Mouse (Mus musculus) neural tube, embryonic 15.5 days (tissue): ENCODE data around the gene Tbc1d9. TPM values are rescaled to one million over a fixed set of nuclear protein-coding genes. Genes with fewer than 3 reads are reported as not detected.

Source experiments
- ATAC-seq: fragments of 200-750 bp; cut with Nextera tagmentation; 2 replicates; pipeline ENCODE4 v1.8.0; 2017; ENCODE audit warnings: mild to moderate bottlenecking, moderate TSS enrichment, moderate library complexity; ENCODE audit not compliant: low FRiP score
- H3K27ac ChIP-seq: fragments of 300-500 bp; sonication (generic); replicated peaks from 2 replicates; pipeline ENCODE4 v1.5.1; 2015; ENCODE audit warnings: mild to moderate bottlenecking, inconsistent platforms
- H3K27me3 ChIP-seq: fragments of 300-500 bp; sonication (generic); replicated peaks from 2 replicates; pipeline ENCODE4 v1.6.1; 2015; ENCODE audit warnings: inconsistent platforms
- H3K36me3 ChIP-seq: fragments of 300-500 bp; sonication (generic); 2 replicates; pipeline ENCODE4 v1.6.1; 2015; ENCODE audit warnings: inconsistent platforms
- H3K4me1 ChIP-seq: fragments of 300-500 bp; sonication (generic); 2 replicates; pipeline ENCODE4 v1.6.1; 2015; ENCODE audit warnings: inconsistent platforms
- H3K4me2 ChIP-seq: fragments of 300-500 bp; sonication (generic); 2 replicates; pipeline ENCODE4 v1.6.1; 2015; ENCODE audit warnings: inconsistent platforms, mild to moderate bottlenecking, moderate library complexity
- H3K4me3 ChIP-seq: fragments of 300-500 bp; sonication (generic); replicated peaks from 2 replicates; pipeline ENCODE4 v1.5.1; 2015; ENCODE audit warnings: mild to moderate bottlenecking, inconsistent platforms
- H3K9ac ChIP-seq: fragments of 300-500 bp; sonication (generic); replicated peaks from 2 replicates; pipeline ENCODE4 v1.6.1; 2015; ENCODE audit warnings: mild to moderate bottlenecking, inconsistent platforms
- H3K9me3 ChIP-seq: fragments of 300-500 bp; sonication (generic); replicated peaks from 2 replicates; pipeline ENCODE4 v1.6.1; 2016; ENCODE audit warnings: inconsistent platforms
- WGBS: fragments of 180-500 bp; shearing (Covaris S2); methylation state at CpG from one replicate; pipeline ENCODE4 v1.1.7; 2015; ENCODE audit warnings: mixed read lengths; 5-methylcytosine and 5-hydroxymethylcytosine counted together
- polyA plus RNA-seq: library from polyadenylated mRNA; unstranded; fragments of >200 nt; fragmentation: Nextera tagmentation; extraction: Ambion mirVana; gene quantifications from 2 replicates; pipeline ENCODE4 v1.2.1, GENCODE M21; 2015

The Tbc1d9 gene
- polyA plus RNA-seq, 1 experiment from 2014 or later, result 14.4 TPM

- H3K27ac ChIP-seq, result no peak overlapping the region
- no peak for ATAC-seq
- H3K36me3 ChIP-seq, result no peaks in the 10 kb centered on the region
- H3K4me3 ChIP-seq, result no peak overlapping the region
- no peaks in the 10 kb centered on the region for H3K9me3 ChIP-seq
- H3K27me3 ChIP-seq, result no peaks in the 10 kb centered on the region
- peaks cover 32% of the 10 kb centered on the region for H3K4me1 ChIP-seq
- no peak overlapping the region for H3K4me2 ChIP-seq
- 74% methylated on average over 6 of the region's 6 CpGs for WGBS
- no peak overlapping the region for H3K9ac ChIP-seq
Measured at GRCm38 (mm10) chr8:83181851-83182482, 16.8 kb downstream of the Tbc1d9 start.

- Histone ChIP-seq H3K4me1 (peaks cover 32% of the 10 kb centered on the region), H3K4me3 (no peak overlapping the region), H3K9me3 (no peaks in the 10 kb centered on the region), H3K27me3 (no peaks in the 10 kb centered on the region), H3K36me3 (no peaks in the 10 kb centered on the region), H3K9ac (no peak overlapping the region), H3K4me2 (no peak overlapping the region), H3K27ac (no peak overlapping the region)
- no peak for ATAC-seq
- WGBS, result 39% methylated on average over 5 of the region's 5 CpGs
Measured at GRCm38 (mm10) chr8:83182784-83183183, 17.6 kb downstream of the Tbc1d9 start.

GRCm38 (mm10) chr8:83186376-83186775, 21.2 kb downstream of the Tbc1d9 start:
- peaks cover 25% of the 10 kb centered on the region for H3K4me1 ChIP-seq
- H3K36me3 ChIP-seq, result no peaks in the 10 kb centered on the region

GRCm38 (mm10) chr8:83187363-83187962, 22.3 kb downstream of the Tbc1d9 start:
- WGBS, result 59% methylated on average over 10 of the region's 10 CpGs
- no peak overlapping the region for H3K4me3 ChIP-seq
- no peak overlapping the region for H3K9ac ChIP-seq
- H3K4me2 ChIP-seq, result no peak overlapping the region
- H3K9me3 ChIP-seq, result no peaks in the 10 kb centered on the region
- ATAC-seq, result peak; percentile 45
- no peaks in the 10 kb centered on the region for H3K36me3 ChIP-seq
- no peaks in the 10 kb centered on the region for H3K27me3 ChIP-seq
- peaks cover 17% of the 10 kb centered on the region; the same call in 1 of the 2 replicates for H3K4me1 ChIP-seq
- H3K27ac ChIP-seq, result 0 out of 2 replicates have a peak overlapping the region, but pooled peaks have one; percentile 34

More at GRCm38 (mm10) chr8:83186376-83186775, 21.2 kb downstream of the Tbc1d9 start:
- ATAC-seq, result no peak
- H3K9ac ChIP-seq, result no peak overlapping the region
- H3K27me3 ChIP-seq, result no peaks in the 10 kb centered on the region
- H3K4me2 ChIP-seq, result no peak overlapping the region
- WGBS, result 45% methylated on average over 6 of the region's 6 CpGs
- no peak overlapping the region for H3K4me3 ChIP-seq
- no peak overlapping the region for H3K27ac ChIP-seq
- H3K9me3 ChIP-seq, result no peaks in the 10 kb centered on the region

DNA sequence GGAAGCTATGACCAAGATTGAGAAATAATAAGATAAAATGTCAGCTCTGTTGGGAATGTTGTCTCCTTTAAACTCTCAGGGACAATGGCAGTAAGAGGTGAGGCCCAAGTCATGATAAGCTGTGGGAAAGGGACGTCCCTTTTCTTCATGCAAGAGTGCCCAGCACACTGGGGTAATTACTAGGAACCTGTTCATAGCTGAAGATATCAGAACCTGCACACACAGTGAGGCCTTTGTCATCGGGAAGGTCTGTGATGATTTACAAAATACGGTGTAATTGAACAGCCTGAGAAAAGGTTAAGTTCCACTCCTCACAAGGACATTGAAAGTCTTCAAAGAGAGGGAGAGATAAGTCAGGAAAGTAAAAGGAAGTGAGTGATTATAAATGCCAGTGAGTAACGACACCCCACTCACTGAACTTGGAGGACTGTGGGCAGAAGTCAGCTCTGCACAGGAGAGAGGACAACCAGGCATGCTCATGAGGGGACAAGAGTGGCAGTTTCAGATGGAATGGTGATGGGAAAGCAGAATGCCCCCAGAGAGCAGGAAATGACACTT, 24.5 kb downstream of the Tbc1d9 start:
- Histone ChIP-seq H3K4me2 (no peak overlapping the region), H3K9ac (no peak overlapping the region), H3K27me3 (no peaks in the 10 kb centered on the region), H3K4me1 (peaks cover 7% of the 10 kb centered on the region; the same call in 1 of the 2 replicates), H3K36me3 (no peaks in the 10 kb centered on the region), H3K27ac (no peak overlapping the region), H3K9me3 (no peaks in the 10 kb centered on the region), H3K4me3 (no peak overlapping the region)
- WGBS, result 82% methylated on average over 4 of the region's 4 CpGs
- no peak for ATAC-seq

DNA sequence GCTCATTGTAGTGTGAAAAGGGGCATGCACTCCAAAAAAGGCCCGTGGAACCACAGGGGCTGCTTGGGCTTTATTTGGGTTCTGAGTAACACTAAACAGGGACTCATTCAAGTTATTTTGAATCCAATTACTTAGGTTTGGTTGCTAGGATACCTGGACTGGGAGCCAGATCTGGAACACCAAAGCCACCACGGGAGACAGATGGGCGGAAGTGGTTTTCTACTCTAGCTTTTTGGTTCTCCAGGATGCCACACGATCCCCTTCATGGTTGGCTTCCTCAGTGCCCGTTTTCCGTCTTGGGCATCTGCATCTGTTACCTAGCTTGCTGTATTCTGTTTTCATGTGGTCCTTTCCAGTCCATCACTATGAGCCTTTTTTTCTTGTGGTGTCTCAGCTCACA, 30.9 kb downstream of the Tbc1d9 start:
- Histone ChIP-seq H3K4me2 (no peak overlapping the region), H3K9me3 (no peaks in the 10 kb centered on the region), H3K4me1 (peaks cover 26% of the 10 kb centered on the region), H3K9ac (no peak overlapping the region), H3K27ac (no peak overlapping the region; the same call in 1 of the 2 replicates), H3K27me3 (no peaks in the 10 kb centered on the region), H3K4me3 (no peak overlapping the region), H3K36me3 (no peaks in the 10 kb centered on the region)
- no peak for ATAC-seq
- WGBS, result 55% methylated on average over 6 of the region's 6 CpGs

- no peak for ATAC-seq
- H3K4me1 ChIP-seq, result peaks cover 32% of the 10 kb centered on the region
- 53% methylated on average over 8 of the region's 8 CpGs for WGBS
Measured at GRCm38 (mm10) chr8:83199715-83200114, 34.6 kb downstream of the Tbc1d9 start.

GRCm38 (mm10) chr8:83200191-83201177, 35.3 kb downstream of the Tbc1d9 start:
- no peak for ATAC-seq
- H3K27me3 ChIP-seq, result no peaks in the 10 kb centered on the region
- no peaks in the 10 kb centered on the region for H3K36me3 ChIP-seq
- H3K27ac ChIP-seq, result 0 out of 2 replicates have a peak overlapping the region, but pooled peaks have one; percentile 23
- no peak overlapping the region for H3K9ac ChIP-seq
- 75% methylated on average over 16 of the region's 16 CpGs for WGBS
- H3K4me2 ChIP-seq, result no peak overlapping the region
- H3K4me1 ChIP-seq, result peaks cover 32% of the 10 kb centered on the region
- H3K9me3 ChIP-seq, result no peaks in the 10 kb centered on the region
- H3K4me3 ChIP-seq, result no peak overlapping the region

More at GRCm38 (mm10) chr8:83199715-83200114, 34.6 kb downstream of the Tbc1d9 start:
- Histone ChIP-seq H3K27me3 (no peaks in the 10 kb centered on the region), H3K4me2 (no peak overlapping the region), H3K9me3 (no peaks in the 10 kb centered on the region), H3K9ac (no peak overlapping the region), H3K4me3 (no peak overlapping the region), H3K27ac (no peak overlapping the region), H3K36me3 (no peaks in the 10 kb centered on the region)

DNA sequence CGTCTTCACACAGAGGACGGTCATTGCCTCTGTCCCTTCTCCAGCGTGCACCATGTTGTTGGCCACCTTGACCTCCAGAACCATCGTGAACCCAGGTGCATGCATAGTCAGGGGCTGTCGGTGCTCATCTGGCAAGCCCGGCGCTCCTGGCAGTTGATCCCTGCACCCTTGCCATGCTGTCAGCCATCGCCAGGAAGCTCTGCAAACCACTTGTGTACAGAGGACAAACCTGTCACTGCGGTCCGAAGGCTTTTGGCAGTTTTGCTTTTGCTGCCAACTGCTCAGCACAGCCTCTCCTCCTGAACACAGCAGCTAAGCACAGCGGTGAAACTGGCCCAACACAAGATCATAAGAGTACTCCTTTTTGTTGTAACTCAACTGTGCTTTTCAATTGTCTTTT, 37.8 kb downstream of the Tbc1d9 start:
- Histone ChIP-seq H3K4me1 (peaks cover 23% of the 10 kb centered on the region), H3K4me2 (no peak overlapping the region), H3K27ac (no peak overlapping the region), H3K27me3 (no peaks in the 10 kb centered on the region), H3K9ac (no peak overlapping the region), H3K36me3 (no peaks in the 10 kb centered on the region), H3K9me3 (no peaks in the 10 kb centered on the region), H3K4me3 (no peak overlapping the region)
- no peak for ATAC-seq
- 92% methylated on average over 11 of the region's 11 CpGs for WGBS

DNA sequence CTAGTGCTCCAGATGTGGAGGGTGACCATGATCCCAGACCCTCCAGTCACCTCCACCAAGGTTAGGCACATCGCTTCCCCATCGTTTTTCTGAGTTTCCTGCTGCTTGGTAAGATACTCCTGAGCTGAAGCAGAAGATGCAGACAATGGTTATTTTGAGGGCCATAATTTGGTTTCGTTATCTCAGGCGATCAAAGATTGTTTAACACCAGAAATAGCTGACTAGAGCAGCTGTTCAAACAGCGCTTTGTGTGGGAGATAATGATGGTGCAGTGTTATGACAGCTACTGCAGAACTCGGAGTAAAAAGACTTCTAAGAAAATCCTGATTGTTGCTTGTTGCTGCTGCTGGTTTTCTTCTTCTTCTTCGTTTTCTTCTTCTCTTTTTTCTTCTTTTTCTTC, 40.8 kb downstream of the Tbc1d9 start:
- H3K27ac ChIP-seq, result no peak overlapping the region
- no peak overlapping the region for H3K9ac ChIP-seq
- H3K4me1 ChIP-seq, result peaks cover 7% of the 10 kb centered on the region
- no peak overlapping the region for H3K4me2 ChIP-seq
- H3K4me3 ChIP-seq, result no peak overlapping the region
- no peak for ATAC-seq
- H3K9me3 ChIP-seq, result no peaks in the 10 kb centered on the region
- H3K36me3 ChIP-seq, result no peaks in the 10 kb centered on the region; the same call in 1 of the 2 replicates
- no peaks in the 10 kb centered on the region for H3K27me3 ChIP-seq
- WGBS, result 79% methylated on average over 7 of the region's 7 CpGs

DNA sequence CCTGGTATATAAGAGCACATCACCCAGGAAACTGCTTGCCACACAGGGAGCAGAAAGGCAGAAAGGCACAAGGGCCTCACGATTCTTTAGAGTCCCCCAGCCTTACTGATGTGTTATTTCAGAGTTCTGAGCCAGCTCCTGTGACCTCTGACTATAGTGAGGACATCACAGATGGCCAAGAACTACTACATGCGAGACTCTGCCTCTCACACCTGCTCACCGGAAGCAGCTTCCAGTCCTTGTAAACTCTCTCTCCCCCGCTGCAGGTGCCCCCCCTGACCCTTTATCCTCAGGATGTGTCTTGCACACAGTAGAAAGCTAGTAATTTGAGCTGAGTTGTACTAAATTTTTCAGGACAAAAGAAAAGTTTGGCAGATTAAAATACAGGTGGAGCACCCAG, 44.4 kb downstream of the Tbc1d9 start:
- H3K36me3 ChIP-seq, result peaks cover 7% of the 10 kb centered on the region
- 69% methylated on average over 4 of the region's 4 CpGs for WGBS
- H3K27ac ChIP-seq, result no peak overlapping the region
- no peaks in the 10 kb centered on the region for H3K27me3 ChIP-seq
- H3K4me3 ChIP-seq, result no peak overlapping the region
- H3K9ac ChIP-seq, result no peak overlapping the region
- H3K4me2 ChIP-seq, result no peak overlapping the region
- ATAC-seq, result no peak
- no peaks in the 10 kb centered on the region for H3K4me1 ChIP-seq
- H3K9me3 ChIP-seq, result no peaks in the 10 kb centered on the region
